Mouse (Mus musculus) heart, postnatal 0 days (tissue): ENCODE measurements at regions not wholly inside any gene's neighbourhood (a gene's known extent, or its start where the extent isn't known, plus 50 kb on each side); places are given as distances from the start of the nearest gene placed in this dataset.

Source experiments
- ATAC-seq: fragments of 200-750 bp; cut with Nextera tagmentation; 2 replicates; pipeline ENCODE4 v1.8.0; 2017; ENCODE audit warnings: low read depth, moderate number of reproducible peaks, moderate library complexity; ENCODE audit not compliant: insufficient read depth
- DNase-seq: peaks from one replicate; pipeline ENCODE4 v3.0.0-alpha.2; 2016; ENCODE audit warnings: low spot score
- H3K27ac ChIP-seq: fragments of 300-500 bp; sonication (generic); 2 replicates; pipeline ENCODE4 v1.5.1; 2014; ENCODE audit warnings: low read depth, mild to moderate bottlenecking
- H3K27me3 ChIP-seq: fragments of 300-500 bp; sonication (generic); 2 replicates; pipeline ENCODE4 v1.6.1; 2014; ENCODE audit warnings: low read length, mixed read lengths; ENCODE audit not compliant: control insufficient read depth, insufficient read depth
- H3K36me3 ChIP-seq: fragments of 300-500 bp; sonication (generic); replicated peaks from 2 replicates; pipeline ENCODE4 v1.6.1; 2014; ENCODE audit warnings: low read length, mixed read lengths; ENCODE audit not compliant: control insufficient read depth, insufficient read depth
- H3K4me1 ChIP-seq: fragments of 300-500 bp; sonication (generic); 2 replicates; pipeline ENCODE4 v1.6.1; 2014; ENCODE audit warnings: antibody characterized with exemption; ENCODE audit not compliant: control insufficient read depth, insufficient read depth
- H3K4me2 ChIP-seq: fragments of 300-500 bp; sonication (generic); 2 replicates; pipeline ENCODE4 v1.6.1; 2014; ENCODE audit warnings: low read depth, mild to moderate bottlenecking, low read length, moderate library complexity
- H3K4me3 ChIP-seq: fragments of 300-500 bp; sonication (generic); 2 replicates; pipeline ENCODE4 v1.5.1; 2014; ENCODE audit warnings: low read depth, low read length
- H3K9ac ChIP-seq: fragments of 300-500 bp; sonication (generic); replicated peaks from 2 replicates; pipeline ENCODE4 v1.6.1; 2014; ENCODE audit warnings: low read depth, low read length, mixed read lengths
- H3K9me3 ChIP-seq: fragments of 300-500 bp; sonication (generic); replicated peaks from 2 replicates; pipeline ENCODE4 v1.6.1; 2016; ENCODE audit warnings: low read length; ENCODE audit not compliant: control insufficient read depth
- CTCF ChIP-seq: IDR thresholded peaks from 2 replicates; pipeline ENCODE4 v1.5.1; 2016; ENCODE audit warnings: antibody characterized with exemption, control low read depth, low read depth
- EP300 ChIP-seq: IDR thresholded peaks from 2 replicates; pipeline ENCODE4 v1.6.1; 2016; ENCODE audit warnings: antibody characterized with exemption, low read depth
- WGBS: fragments of 180-500 bp; shearing (Covaris S2); extraction: QIAGEN DNeasy Blood & Tissue Kit; methylation state at CpG from one replicate; pipeline ENCODE4 v1.1.7; 2014; 5-methylcytosine and 5-hydroxymethylcytosine counted together

DNA sequence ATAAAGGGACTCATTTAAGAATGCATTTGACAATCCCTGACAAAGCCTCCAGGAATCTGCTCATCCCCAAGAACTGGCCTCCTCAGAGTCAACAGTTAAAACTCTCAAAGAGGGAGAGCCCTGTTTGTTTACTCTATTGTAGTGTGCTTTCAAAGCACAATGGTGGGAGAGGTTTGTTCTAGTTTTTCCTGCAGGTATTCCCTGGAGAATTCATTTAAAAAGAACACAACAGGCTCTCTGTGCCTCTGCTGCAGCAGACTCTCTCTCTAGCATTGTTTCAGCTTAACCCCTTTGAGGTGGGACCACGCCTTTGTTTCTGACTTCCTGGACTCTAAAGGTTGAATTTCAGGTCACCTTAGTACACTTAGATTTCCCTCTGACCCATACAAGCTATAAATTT lies 149.1 kb downstream of the Kitl start:
- H3K27me3 ChIP-seq: no peaks in the 10 kb centered on the region
- H3K9me3 ChIP-seq: no peaks in the 10 kb centered on the region
- H3K9ac ChIP-seq: no peak overlapping the region
- H3K36me3 ChIP-seq: no peaks in the 10 kb centered on the region
- ATAC-seq: 0 out of 2 replicates have a peak, but pooled peaks have one; percentile 19
- H3K4me3 ChIP-seq: no peak overlapping the region
- no peak overlapping the region for H3K4me2 ChIP-seq
- TF ChIP-seq EP300 (no peak), CTCF (no peak)
- DNase-seq: no peak
- H3K27ac ChIP-seq: no peak overlapping the region
- WGBS: 64% methylated on average over 1 of the region's 1 CpGs
- H3K4me1 ChIP-seq: peaks cover 10% of the 10 kb centered on the region

DNA sequence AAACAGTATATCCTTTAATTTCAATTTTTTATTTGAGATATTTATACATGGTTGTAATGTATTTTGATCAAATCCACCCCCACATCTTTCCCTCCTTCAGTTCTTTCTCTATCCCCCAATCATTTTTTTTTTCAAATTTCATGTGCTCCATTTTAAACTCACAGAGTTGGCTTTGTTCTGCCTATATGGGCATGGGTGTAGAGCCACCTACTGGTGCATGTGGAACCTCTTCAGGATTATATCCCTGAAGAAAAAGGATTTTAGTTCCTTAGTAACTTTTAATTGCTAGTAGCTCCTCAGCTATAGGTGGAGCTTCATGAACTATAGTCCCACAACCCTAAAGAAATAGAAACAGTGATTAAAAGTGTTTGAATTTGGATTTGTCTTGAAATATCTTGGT lies 155.4 kb downstream of the Kitl start:
- no peak overlapping the region for H3K4me3 ChIP-seq
- H3K27ac ChIP-seq: no peak overlapping the region
- DNase-seq: peak; percentile 63
- no peaks in the 10 kb centered on the region for H3K4me1 ChIP-seq
- ATAC-seq: no peak
- no peaks in the 10 kb centered on the region for H3K27me3 ChIP-seq
- H3K9me3 ChIP-seq: no peaks in the 10 kb centered on the region
- TF ChIP-seq CTCF (peak; percentile 66), EP300 (no peak)
- no peak overlapping the region for H3K9ac ChIP-seq
- no peaks in the 10 kb centered on the region for H3K36me3 ChIP-seq
- H3K4me2 ChIP-seq: no peak overlapping the region

DNA sequence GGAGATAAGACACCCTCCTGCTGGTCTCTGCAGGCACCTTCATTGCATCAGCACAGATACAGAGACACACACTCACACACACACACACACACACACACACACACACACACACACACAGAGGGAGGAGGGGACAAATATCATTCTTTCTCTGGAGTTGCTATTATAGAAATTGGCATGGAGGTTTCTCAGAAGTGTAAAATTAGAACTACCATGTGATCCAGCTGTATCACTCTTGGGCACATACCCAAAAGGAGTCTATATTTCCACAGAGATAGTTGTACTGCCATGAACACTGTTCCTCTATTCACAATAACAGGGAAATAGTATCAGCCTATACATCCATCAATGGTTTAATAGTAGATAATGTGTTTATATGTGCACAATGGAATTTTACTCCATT lies 137.8 kb upstream of the Gm4301 start:
- no peak overlapping the region for H3K4me3 ChIP-seq
- no peaks in the 10 kb centered on the region for H3K36me3 ChIP-seq
- ATAC-seq (peak; percentile 64), DNase-seq (peak; percentile 51)
- no peak for TF ChIP-seq CTCF
- no peak for TF ChIP-seq EP300
- H3K4me2 ChIP-seq: no peak overlapping the region
- no peaks in the 10 kb centered on the region for H3K4me1 ChIP-seq
- no peak overlapping the region for H3K9ac ChIP-seq
- H3K27me3 ChIP-seq: no peaks in the 10 kb centered on the region
- no peak overlapping the region for H3K27ac ChIP-seq
- H3K9me3 ChIP-seq: no peaks in the 10 kb centered on the region

DNA sequence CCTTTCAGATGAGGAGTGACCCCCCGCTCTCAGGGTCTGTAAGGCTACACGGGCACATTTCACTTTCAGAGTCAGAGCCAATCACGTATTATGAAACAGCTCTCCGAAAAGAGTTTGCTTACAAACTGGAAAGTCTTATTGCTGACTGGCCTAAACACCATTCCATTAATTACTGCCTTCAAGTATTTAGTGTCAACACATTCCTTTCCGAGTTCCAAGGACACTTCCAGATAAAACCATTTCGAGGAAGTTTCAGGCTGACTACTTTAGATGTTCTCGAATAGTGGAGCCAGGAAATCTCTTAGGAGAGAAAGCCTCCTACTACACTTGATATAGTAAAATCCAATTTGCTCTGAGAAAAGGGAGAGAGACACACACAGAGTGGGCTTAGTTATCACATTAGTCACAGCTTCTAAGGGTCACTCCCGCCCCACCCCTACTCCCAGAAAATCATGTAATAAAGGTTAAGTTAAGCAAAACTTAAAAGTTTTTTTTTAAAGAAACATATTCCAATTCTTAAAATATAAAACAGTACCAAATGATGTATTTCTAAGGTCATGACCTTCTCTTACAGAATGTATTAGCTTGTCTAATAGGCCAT lies 136.3 kb upstream of the Gm4301 start:
- ATAC-seq (no peak), DNase-seq (no peak)
- Histone ChIP-seq H3K4me2 (no peak overlapping the region), H3K4me3 (no peak overlapping the region), H3K36me3 (no peaks in the 10 kb centered on the region), H3K27me3 (no peaks in the 10 kb centered on the region), H3K27ac (peak overlapping the region; percentile 11; the same call in 1 of the 2 replicates), H3K9ac (no peak overlapping the region), H3K4me1 (no peaks in the 10 kb centered on the region), H3K9me3 (no peaks in the 10 kb centered on the region)
- TF ChIP-seq CTCF (no peak), EP300 (no peak)
- WGBS: 46% methylated on average over 8 of the region's 8 CpGs

DNA sequence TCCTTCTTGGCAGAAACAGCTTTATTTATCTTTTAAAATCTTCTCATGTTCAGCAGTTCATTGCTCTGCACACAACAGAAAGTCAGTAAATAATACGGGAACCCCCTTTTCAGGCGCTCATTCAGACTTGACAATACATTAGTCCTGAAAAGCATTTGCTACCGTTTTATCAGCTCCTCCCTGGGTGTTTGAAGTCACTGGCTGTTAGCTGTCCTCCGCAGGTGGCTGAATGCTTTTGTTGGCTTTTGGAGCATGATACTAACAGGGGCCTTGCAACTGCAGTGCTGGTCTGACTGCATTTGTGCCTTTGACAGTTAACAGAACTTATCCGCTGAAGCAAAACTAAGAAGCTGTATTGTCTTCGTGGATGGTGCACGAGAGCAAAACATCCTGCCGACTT lies 135.0 kb upstream of the Gm4301 start:
- no peak overlapping the region for H3K4me3 ChIP-seq
- no peak overlapping the region for H3K27ac ChIP-seq
- 0 out of 2 replicates have a peak overlapping the region, but pooled peaks have one; percentile 11 for H3K4me2 ChIP-seq
- no peak for ATAC-seq
- H3K27me3 ChIP-seq: no peaks in the 10 kb centered on the region
- H3K4me1 ChIP-seq: no peaks in the 10 kb centered on the region
- H3K36me3 ChIP-seq: no peaks in the 10 kb centered on the region
- H3K9ac ChIP-seq: no peak overlapping the region
- no peaks in the 10 kb centered on the region for H3K9me3 ChIP-seq
- TF ChIP-seq EP300 (no peak), CTCF (no peak)
- WGBS: 18% methylated on average over 8 of the region's 8 CpGs
- no peak for DNase-seq
